In the genomic region with DNA sequence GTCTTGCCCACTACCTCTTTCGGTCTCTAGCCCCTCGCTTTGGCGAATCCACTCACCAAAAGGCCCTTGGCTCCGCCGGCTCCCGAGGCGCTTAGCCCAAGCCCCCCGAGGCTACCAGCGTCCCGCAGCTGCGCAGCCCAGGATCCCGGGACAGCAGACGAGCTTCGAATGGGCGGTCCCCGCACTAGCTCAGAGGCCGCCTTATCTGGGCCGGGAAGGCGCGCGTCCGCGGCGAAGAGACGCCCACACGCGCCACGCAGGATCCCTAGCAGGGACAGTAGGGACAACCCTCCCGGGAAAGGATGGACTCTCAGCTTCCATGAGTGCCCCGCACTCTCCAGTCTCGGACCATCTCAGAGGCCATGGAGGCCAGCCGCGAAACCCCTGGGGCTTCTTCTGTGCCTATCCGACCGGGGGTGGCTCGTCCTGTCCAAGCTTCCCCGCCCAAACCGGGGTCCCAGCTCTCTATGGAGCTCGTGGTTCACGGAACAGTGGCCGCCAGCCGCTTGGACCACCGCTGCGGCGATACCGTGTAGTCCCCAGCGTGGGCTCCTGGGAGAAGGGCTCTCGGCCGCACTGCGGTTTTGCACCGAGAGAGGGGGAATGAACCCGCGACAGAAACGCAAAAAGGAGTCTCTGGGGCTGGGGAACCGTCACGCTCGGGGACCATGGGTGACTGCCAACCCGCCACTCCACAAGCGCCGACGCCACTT, we compare ENCODE assay signal across 8 mouse cellular contexts. TPM values are rescaled to one million over a fixed set of nuclear protein-coding genes. Genes with fewer than 3 reads are reported as not detected.
A peak's percentile ranks its signal among the peaks of the same experiment; 100 is the strongest.
DNase-seq lines count a peak whose midpoint lies in the region; ATAC-seq and TF ChIP-seq lines count a peak whose summit lies in the region.

No protein-coding gene starts in this region.

- peak overlapping the region; percentile 87 for H3K4me2 ChIP-seq in liver, embryonic 14.5 days (ENCODE audit: low read depth)

- 0 out of 2 replicates have a peak, but pooled peaks have one; percentile 24 for TF ChIP-seq CTCF in heart, adult 2 months (IDR thresholded peaks at IDR 0.05)
- TF ChIP-seq CTCF in kidney, adult 2 months (conservative IDR thresholded peaks at IDR 0.05; ENCODE audit: insufficient read depth, insufficient read length, low read depth, low read length) = no peak
- TF ChIP-seq CTCF in liver, embryonic 14.5 days (IDR thresholded peaks at IDR 0.05; ENCODE audit: low read depth) = no peak
- no peak for TF ChIP-seq CTCF in testis, adult 2 months (IDR thresholded peaks at IDR 0.05; ENCODE audit: control insufficient read depth, insufficient read depth, insufficient replicate concordance, low read depth, low read length)

- TF ChIP-seq POLR2A in heart, adult 2 months (IDR thresholded peaks at IDR 0.05; ENCODE audit: insufficient read depth, low read depth, low read length) = no peak
- no peak for TF ChIP-seq POLR2A in kidney, adult 2 months (IDR thresholded peaks at IDR 0.05; ENCODE audit: low read depth, low read length)
- TF ChIP-seq POLR2A in testis, adult 2 months (IDR thresholded peaks at IDR 0.05; ENCODE audit: control insufficient read depth, low read depth, low read length) = no peak

- no peaks in the 10 kb centered on the region for H3K9me3 ChIP-seq in liver, embryonic 14.5 days (ENCODE audit: control insufficient read depth, low read length)

- WGBS in heart, adult 2 months = 1% methylated on average over 61 of the region's 61 CpGs
- 2% methylated on average over 61 of the region's 61 CpGs for WGBS in kidney, adult 2 months
- WGBS in liver, embryonic 14.5 days (ENCODE audit: insufficient replicate concordance) = under 1% methylated on average over 61 of the region's 61 CpGs

- H3K79me2 ChIP-seq in heart, adult 2 months (replicated peaks; ENCODE audit: control insufficient read depth, insufficient read depth, low read length) = no peaks in the 10 kb centered on the region

- intact Hi-C loops in heart, adult 2 months (cut with DNase I) = loop anchor here (2.0 kb wide), 1 partner anchor 63 kb away; no protein-coding TSS in a partner anchor

- H3K4me3 ChIP-seq in heart, adult 2 months = peak overlapping the region; percentile 58
- H3K4me3 ChIP-seq in kidney, adult 2 months (ENCODE audit: insufficient read depth, low read depth, low read length) = peak overlapping the region; percentile 61
- H3K4me3 ChIP-seq in liver, embryonic 14.5 days (ENCODE audit: insufficient read depth in 1 of 2, low read depth in 2 of 2, low read length in 2 of 2) = peak overlapping the region; percentile 73 to 91
- H3K4me3 ChIP-seq in testis, adult 2 months (ENCODE audit: control insufficient read depth, low read depth, low read length) = peak overlapping the region; percentile 87

- peak overlapping the region; percentile 70 for H3K9ac ChIP-seq in heart, adult 2 months (ENCODE audit: low read depth, low read length)
- H3K9ac ChIP-seq in liver, embryonic 14.5 days (replicated peaks) = peak overlapping the region; percentile 75

- peaks cover 2% of the 10 kb centered on the region; the same call in 1 of the 2 replicates for H3K4me1 ChIP-seq in heart, adult 2 months (ENCODE audit: control insufficient read depth, insufficient read depth, low read length)
- H3K4me1 ChIP-seq in kidney, adult 2 months (ENCODE audit: control insufficient read depth, insufficient read depth, low read length) = 0 out of 2 replicates have a peak, but pooled peaks cover 3% of the 10 kb centered on the region
- H3K4me1 ChIP-seq in liver, embryonic 14.5 days (replicated peaks; ENCODE audit: control insufficient read depth in 2 of 2, insufficient read depth in 2 of 2, low read length in 1 of 2) = peaks cover 33 to 35% of the 10 kb centered on the region in 2 experiments
- H3K4me1 ChIP-seq in testis, adult 2 months (ENCODE audit: control insufficient read depth, insufficient read depth, low read length) = peaks cover 10% of the 10 kb centered on the region

- TF ChIP-seq EP300 in heart, adult 2 months (IDR thresholded peaks at IDR 0.05; ENCODE audit: insufficient read depth, low read depth, low read length) = no peak
- TF ChIP-seq EP300 in liver, embryonic 14.5 days (IDR thresholded peaks at IDR 0.05; ENCODE audit: low read depth) = peak; percentile 42; the same call in 1 of the 2 replicates

- H3K36me3 ChIP-seq in heart, adult 2 months (ENCODE audit: control insufficient read depth, insufficient read depth, low read length) = no peaks in the 10 kb centered on the region
- no peaks in the 10 kb centered on the region for H3K36me3 ChIP-seq in kidney, adult 2 months (ENCODE audit: control insufficient read depth, insufficient read depth, low read length)
- H3K36me3 ChIP-seq in liver, embryonic 14.5 days (replicated peaks; ENCODE audit: control insufficient read depth, insufficient read depth, low read depth) = peaks cover 9% of the 10 kb centered on the region
- H3K36me3 ChIP-seq in testis, adult 2 months (ENCODE audit: control insufficient read depth, insufficient read depth, low read length) = no peaks in the 10 kb centered on the region

- peak; percentile 86 for DNase-seq in 3134 (ENCODE audit: extremely low read depth, insufficient read length, low spot score)
- peak; percentile 66 to 85 for DNase-seq in adrenal gland, adult (ENCODE audit: inconsistent age in 2 of 2, low spot score in 1 of 2)
- peak; percentile 57 for DNase-seq in embryo, embryonic 10.5 days (ENCODE audit: low spot score)
- DNase-seq in heart, adult 2 months = peak; percentile 58 to 64
- DNase-seq in kidney, adult 2 months = peak; percentile 59
- DNase-seq in liver, embryonic 14.5 days (ENCODE audit: low read depth in 3 of 3, low spot score in 3 of 3) = peak; percentile 72 to 74 (median 74)
- DNase-seq in neural tube, embryonic 10.5 days (ENCODE audit: extremely low spot score, low spot score) = peak; percentile 76

- peaks cover 3% of the 10 kb centered on the region for H3K27me3 ChIP-seq in heart, adult 2 months (ENCODE audit: control insufficient read depth, insufficient read depth, low read length)
- H3K27me3 ChIP-seq in kidney, adult 2 months (replicated peaks; ENCODE audit: control insufficient read depth, insufficient read depth, low read length) = no peaks in the 10 kb centered on the region
- peaks cover 18% of the 10 kb centered on the region for H3K27me3 ChIP-seq in liver, embryonic 14.5 days (ENCODE audit: control insufficient read depth, insufficient read depth, low read length)
- H3K27me3 ChIP-seq in testis, adult 2 months (ENCODE audit: control insufficient read depth, insufficient read depth, low read length) = peaks cover 5% of the 10 kb centered on the region; the same call in 1 of the 2 replicates

- H3K27ac ChIP-seq in heart, adult 2 months = no peak overlapping the region
- no peak overlapping the region for H3K27ac ChIP-seq in kidney, adult 2 months (ENCODE audit: insufficient read depth, low read depth, low read length)
- peak overlapping the region; percentile 94 for H3K27ac ChIP-seq in liver, embryonic 14.5 days
- H3K27ac ChIP-seq in testis, adult 2 months (ENCODE audit: control insufficient read depth, insufficient read depth, low read depth, low read length) = no peak overlapping the region

- peak; percentile 83 for ATAC-seq in liver, embryonic 14.5 days (ENCODE audit: insufficient read depth)

RNA-seq across cellular contexts. Expression of a gene that starts 0.8 kb away (rescaled TPM):
- under 1 TPM; 0.59 to 0.60 TPM for total RNA-seq in heart, adult 2 months (2021)
- polyA plus RNA-seq in heart, adult 2 months (2012; rRNA removed) = 0.09 and 0.39 TPM in 2 replicates
- polyA plus RNA-seq in kidney, adult 2 months (2012; rRNA removed) = 0.58 and 0.80 TPM in 2 replicates
- polyA plus RNA-seq in liver, embryonic 14.5 days (2012; rRNA removed) = 15.1 and 15.9 TPM in 2 replicates
- 28.0 and 29.2 TPM in 2 replicates for polyA plus RNA-seq in liver, embryonic 14.5 days (2014; fragmentation: Nextera tagmentation; extraction: Ambion mirVana)
- polyA plus RNA-seq in testis, adult 2 months (2012; rRNA removed) = 24.7 and 24.8 TPM in 2 replicates
